Mouse (Mus musculus) midbrain, embryonic 10.5 days (tissue): ENCODE data around the gene Cbr3. TPM values are rescaled to one million over a fixed set of nuclear protein-coding genes. Genes with fewer than 3 reads are reported as not detected.
A peak's percentile ranks its signal among the peaks of the same experiment; 100 is the strongest.
"Not testable (repeated sequence)": the region's sequence is repeated elsewhere in the genome, so short reads cannot be mapped to it uniquely, and the experiment has no call there.

Experiments used
- DNase-seq: peaks from one replicate; pipeline ENCODE4 v3.0.0-alpha.2; 2017; ENCODE audit warnings: low spot score
- H3K27ac ChIP-seq: fragments of 300-500 bp; sonication (generic); replicated peaks from 2 replicates; pipeline ENCODE4 v1.5.1; 2016; ENCODE audit warnings: mild to moderate bottlenecking
- H3K27me3 ChIP-seq: fragments of 300-500 bp; sonication (generic); 2 replicates; pipeline ENCODE4 v1.6.1; 2016; ENCODE audit warnings: low read depth, mild to moderate bottlenecking; ENCODE audit not compliant: poor library complexity, severe bottlenecking
- H3K36me3 ChIP-seq: fragments of 300-500 bp; sonication (generic); 2 replicates; pipeline ENCODE4 v1.6.1; 2016; ENCODE audit warnings: mild to moderate bottlenecking, moderate library complexity
- H3K4me1 ChIP-seq: fragments of 300-500 bp; sonication (generic); 2 replicates; pipeline ENCODE4 v1.6.1; 2016
- H3K4me3 ChIP-seq: fragments of 300-500 bp; sonication (generic); 2 replicates; pipeline ENCODE4 v1.5.1; 2016; ENCODE audit warnings: mild to moderate bottlenecking, moderate library complexity
- H3K9me3 ChIP-seq: fragments of 300-500 bp; sonication (generic); replicated peaks from 2 replicates; pipeline ENCODE4 v1.6.1; 2016; ENCODE audit warnings: mild to moderate bottlenecking
- WGBS: fragments of 180-500 bp; shearing (Covaris S2); methylation state at CpG from one replicate; pipeline ENCODE4 v1.1.7; 2016; 5-methylcytosine and 5-hydroxymethylcytosine counted together
- polyA plus RNA-seq: library from polyadenylated mRNA; unstranded; fragments of >200 nt; fragmentation: Nextera tagmentation; extraction: Ambion mirVana; gene quantifications from 2 replicates; pipeline ENCODE4 v1.2.1, GENCODE M21; 2016

Gene Cbr3
- polyA plus RNA-seq, 1 experiment from 2014 or later, result 1.9 TPM

GRCm38 (mm10) chr16:93684441-93684840 is 1.4 kb downstream of the Cbr3 start:
- WGBS, result 39% methylated on average over 7 of the region's 7 CpGs

DNA sequence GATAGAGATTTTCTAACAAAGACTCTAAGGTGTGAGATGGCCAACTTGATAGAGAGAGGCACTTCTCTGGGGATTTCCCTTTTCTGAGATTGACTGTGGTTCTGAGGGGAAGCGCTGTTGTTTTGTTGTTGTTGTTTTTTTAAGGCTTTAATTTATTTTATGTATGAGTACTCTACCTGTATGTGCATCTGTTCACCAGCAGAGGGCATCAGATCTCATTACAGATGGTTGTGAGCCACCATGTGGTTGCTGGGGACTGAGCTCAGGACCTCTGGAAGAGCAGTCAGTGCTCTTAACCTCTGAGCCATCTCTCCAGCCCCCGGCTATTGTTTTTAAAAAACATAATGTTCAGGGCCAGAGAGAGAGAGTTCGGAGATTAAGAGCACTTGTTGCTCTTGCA is 2.8 kb downstream of the Cbr3 start:
- not testable (repeated sequence) for H3K4me3 ChIP-seq, H3K27ac ChIP-seq, DNase-seq, H3K36me3 ChIP-seq, H3K9me3 ChIP-seq
- WGBS, result 90% methylated on average over 3 of the region's 3 CpGs
- Histone ChIP-seq H3K27me3 (peaks cover 53% of the 10 kb centered on the region), H3K4me1 (peaks cover 22% of the 10 kb centered on the region)

More at GRCm38 (mm10) chr16:93684441-93684840, 1.4 kb downstream of the Cbr3 start:
- DNase-seq, result no peak
- H3K27me3 ChIP-seq, result peaks cover 62% of the 10 kb centered on the region
- H3K4me1 ChIP-seq, result peaks cover 22% of the 10 kb centered on the region
- no peaks in the 10 kb centered on the region for H3K36me3 ChIP-seq
- peak overlapping the region; percentile 50; the same call in 1 of the 2 replicates for H3K4me3 ChIP-seq
- H3K27ac ChIP-seq, result no peak overlapping the region
- H3K9me3 ChIP-seq, result 0 out of 2 replicates have a peak, but pooled peaks cover 4% of the 10 kb centered on the region

- DNase-seq, result no peak
- 87% methylated on average over 5 of the region's 7 CpGs for WGBS
- Histone ChIP-seq H3K27ac (no peak overlapping the region), H3K4me3 (no peak overlapping the region), H3K36me3 (no peaks in the 10 kb centered on the region), H3K4me1 (peaks cover 22% of the 10 kb centered on the region), H3K9me3 (0 out of 2 replicates have a peak, but pooled peaks cover 4% of the 10 kb centered on the region), H3K27me3 (peaks cover 47% of the 10 kb centered on the region)
Observed at GRCm38 (mm10) chr16:93686421-93686820, 3.4 kb downstream of the Cbr3 start.

DNA sequence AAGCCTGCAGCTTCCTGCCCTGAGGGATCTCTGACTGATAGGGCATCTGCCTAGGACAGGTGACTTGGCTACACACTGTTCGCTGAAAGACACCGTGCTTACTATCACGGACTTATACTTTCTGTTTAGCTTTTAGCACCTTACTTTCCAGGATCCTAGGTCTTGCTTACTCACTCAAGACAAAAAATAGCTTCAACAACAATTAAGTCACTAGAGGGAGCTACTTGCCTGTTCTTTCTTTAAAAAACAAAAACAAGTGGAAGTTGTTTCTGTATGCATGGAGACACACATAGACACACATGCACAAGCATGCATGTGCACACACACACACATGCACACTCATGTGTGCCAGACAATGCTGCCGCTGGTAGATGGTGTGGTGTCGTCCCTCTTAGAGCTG is 3.9 kb downstream of the Cbr3 start:
- no peak overlapping the region for H3K4me3 ChIP-seq
- peaks cover 41% of the 10 kb centered on the region for H3K27me3 ChIP-seq
- H3K4me1 ChIP-seq, result peaks cover 22% of the 10 kb centered on the region
- no peaks in the 10 kb centered on the region for H3K36me3 ChIP-seq
- WGBS, result 50% methylated on average over 5 of the region's 5 CpGs
- H3K27ac ChIP-seq, result no peak overlapping the region
- DNase-seq, result no peak
- H3K9me3 ChIP-seq, result 0 out of 2 replicates have a peak, but pooled peaks cover 4% of the 10 kb centered on the region

DNA sequence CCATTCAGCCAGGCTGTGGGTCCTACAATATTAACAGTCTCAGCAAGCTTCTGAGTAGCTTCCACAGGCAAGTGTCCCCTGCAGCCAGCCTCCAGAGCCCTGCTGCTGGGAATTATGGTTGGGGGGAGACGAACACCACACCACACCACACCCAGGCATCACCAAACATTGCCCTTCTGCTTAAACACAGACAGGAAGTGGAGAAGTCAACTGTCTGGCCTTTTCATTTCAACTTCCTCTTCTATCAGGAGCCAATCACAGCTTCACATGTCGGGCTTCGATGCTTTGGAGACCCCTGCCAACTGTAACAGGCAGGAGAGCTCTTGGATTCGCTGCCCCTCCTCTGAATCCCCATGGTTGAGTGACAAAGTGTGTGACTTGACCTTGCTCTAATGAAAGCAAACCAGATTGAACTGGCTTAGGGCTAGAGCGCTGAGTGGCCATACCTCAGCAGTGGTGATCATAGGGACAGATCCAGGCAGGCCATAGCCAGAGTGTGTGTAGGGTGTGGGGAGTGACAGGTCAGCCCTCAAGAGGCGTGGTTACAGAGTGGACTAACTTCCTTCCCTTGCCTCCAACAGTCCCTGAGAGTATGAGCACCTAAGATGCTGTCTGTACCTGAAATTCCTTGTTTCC is 8.3 kb downstream of the Cbr3 start:
- Histone ChIP-seq H3K27ac (no peak overlapping the region), H3K4me3 (no peak overlapping the region), H3K9me3 (no peaks in the 10 kb centered on the region), H3K36me3 (no peaks in the 10 kb centered on the region), H3K27me3 (no peaks in the 10 kb centered on the region), H3K4me1 (no peaks in the 10 kb centered on the region)
- DNase-seq, result no peak
- WGBS, result 83% methylated on average over 6 of the region's 6 CpGs

- H3K4me3 ChIP-seq, result no peak overlapping the region
- no peaks in the 10 kb centered on the region for H3K27me3 ChIP-seq
- H3K36me3 ChIP-seq, result no peaks in the 10 kb centered on the region
- H3K4me1 ChIP-seq, result no peaks in the 10 kb centered on the region
- WGBS, result 78% methylated on average over 2 of the region's 2 CpGs
- H3K9me3 ChIP-seq, result no peaks in the 10 kb centered on the region
- H3K27ac ChIP-seq, result no peak overlapping the region
- no peak for DNase-seq
Observed at GRCm38 (mm10) chr16:93692744-93693143, 9.7 kb downstream of the Cbr3 start.

- DNase-seq, result no peak
- no peaks in the 10 kb centered on the region for H3K36me3 ChIP-seq
- peaks cover 2% of the 10 kb centered on the region; the same call in 1 of the 2 replicates for H3K4me1 ChIP-seq
- H3K27ac ChIP-seq, result no peak overlapping the region
- H3K27me3 ChIP-seq, result peaks cover 20% of the 10 kb centered on the region
- no peak overlapping the region for H3K4me3 ChIP-seq
- no peaks in the 10 kb centered on the region for H3K9me3 ChIP-seq
- 89% methylated on average over 7 of the region's 7 CpGs for WGBS
Observed at GRCm38 (mm10) chr16:93707116-93707515, 24.1 kb downstream of the Cbr3 start.

DNA sequence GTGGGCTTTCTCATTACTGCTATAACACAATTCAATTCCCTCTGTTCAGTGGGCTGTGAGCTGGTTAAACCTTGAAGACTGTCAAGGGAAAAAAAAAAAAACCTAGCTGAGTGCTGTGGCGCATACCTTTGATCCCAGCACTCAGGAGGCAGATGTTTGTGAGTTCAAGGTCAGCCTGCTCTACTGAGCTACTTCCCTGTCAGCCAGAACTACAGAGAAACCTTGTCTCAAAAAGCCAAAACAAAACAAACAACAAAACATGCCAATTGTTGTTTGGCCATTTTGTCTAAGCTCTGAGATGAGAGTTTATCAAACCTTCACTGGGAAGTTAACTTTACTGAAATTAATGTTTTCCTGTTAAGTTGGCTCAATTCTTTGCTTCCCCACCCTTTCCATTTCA is 26.2 kb downstream of the Cbr3 start:
- Histone ChIP-seq H3K36me3 (no peaks in the 10 kb centered on the region), H3K4me3 (no peak overlapping the region), H3K9me3 (no peaks in the 10 kb centered on the region), H3K4me1 (peaks cover 14% of the 10 kb centered on the region), H3K27me3 (peaks cover 41% of the 10 kb centered on the region), H3K27ac (no peak overlapping the region)
- no peak for DNase-seq
- WGBS, result 82% methylated on average over 1 of the region's 1 CpGs

- WGBS, result 1% methylated on average over 11 of the region's 11 CpGs
- Histone ChIP-seq H3K36me3 (no peaks in the 10 kb centered on the region), H3K27ac (no peak overlapping the region), H3K4me1 (peaks cover 21% of the 10 kb centered on the region), H3K27me3 (peaks cover 46% of the 10 kb centered on the region), H3K9me3 (no peaks in the 10 kb centered on the region), H3K4me3 (peak overlapping the region; percentile 82)
- peak; percentile 65 for DNase-seq
Observed at GRCm38 (mm10) chr16:93710924-93711323, 27.9 kb downstream of the Cbr3 start.

- H3K27me3 ChIP-seq, result peaks cover 41% of the 10 kb centered on the region
- peaks cover 22% of the 10 kb centered on the region for H3K4me1 ChIP-seq
- DNase-seq, result peak; percentile 99
- no peaks in the 10 kb centered on the region for H3K9me3 ChIP-seq
- no peaks in the 10 kb centered on the region for H3K36me3 ChIP-seq
- H3K4me3 ChIP-seq, result peak within 1 kb of the TSS; percentile 82
- under 1% methylated on average over 75 of the region's 77 CpGs for WGBS
- H3K27ac ChIP-seq, result peak within 1 kb of the TSS; percentile 87
Observed at GRCm38 (mm10) chr16:93711411-93712188, 28.6 kb downstream of the Cbr3 start, which contains the start of gene Dop1b. Dop1b (plus strand) TSS chr16:93711904.

- Histone ChIP-seq H3K27ac (peak overlapping the region; percentile 87), H3K27me3 (peaks cover 34% of the 10 kb centered on the region), H3K4me1 (peaks cover 29% of the 10 kb centered on the region), H3K4me3 (peak overlapping the region; percentile 82), H3K36me3 (no peaks in the 10 kb centered on the region), H3K9me3 (no peaks in the 10 kb centered on the region)
- 13% methylated on average over 31 of the region's 31 CpGs for WGBS
- DNase-seq, result no peak
Observed at GRCm38 (mm10) chr16:93712189-93712885, 29.3 kb downstream of the Cbr3 start.

DNA sequence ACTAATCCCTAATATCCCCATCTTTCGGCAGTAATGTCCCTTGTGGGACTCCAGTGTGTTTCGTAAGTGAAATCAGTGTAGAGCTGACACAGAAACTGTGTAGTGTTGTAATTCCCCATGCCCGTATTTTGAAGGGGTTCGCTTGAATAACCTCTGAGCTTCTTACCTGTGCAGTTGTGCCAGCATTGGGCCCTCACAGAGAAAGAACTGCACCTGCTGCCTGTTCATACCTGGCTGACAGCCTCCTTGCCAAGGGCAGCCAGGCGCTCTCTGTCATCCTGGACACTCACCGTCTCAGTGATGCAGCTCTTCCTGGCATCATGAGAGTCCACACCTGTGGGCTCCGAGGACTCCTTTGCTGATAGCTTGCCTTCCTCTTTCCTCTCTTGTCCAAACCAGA is 30.0 kb downstream of the Cbr3 start:
- no peak overlapping the region for H3K27ac ChIP-seq
- 79% methylated on average over 7 of the region's 7 CpGs for WGBS
- H3K4me1 ChIP-seq, result peaks cover 35% of the 10 kb centered on the region
- H3K9me3 ChIP-seq, result no peaks in the 10 kb centered on the region
- no peaks in the 10 kb centered on the region for H3K36me3 ChIP-seq
- H3K4me3 ChIP-seq, result peak overlapping the region; percentile 82; the same call in 1 of the 2 replicates
- DNase-seq, result no peak
- H3K27me3 ChIP-seq, result peaks cover 28% of the 10 kb centered on the region
